17 mouse cellular contexts compared by ENCODE assay signal in genomic region chr12:3441361-3441760, GRCm38 (mm10). TPM values are rescaled to one million over a fixed set of nuclear protein-coding genes. Genes with fewer than 3 reads are reported as not detected.
A peak's percentile ranks its signal among the peaks of the same experiment; 100 is the strongest.
DNase-seq lines count a peak whose midpoint lies in the region; ATAC-seq and TF ChIP-seq lines count a peak whose summit lies in the region.
"Had no signal": no experiment of that assay in that cellular context is flagged by ENCODE, and none has a peak within 500 bp of the region (broad histone marks: within the 10 kb centered on the region; RNA-seq: fewer than 3 reads in every experiment).

No protein-coding gene starts in this region.

- 64% methylated on average over 5 of the region's 5 CpGs for WGBS in liver, embryonic 11.5 days
- WGBS in liver, embryonic 16.5 days (ENCODE audit: insufficient replicate concordance), result 30% methylated on average over 5 of the region's 5 CpGs

- DNase-seq in liver, embryonic 11.5 days (ENCODE audit: low spot score), result no peak
- no peak for DNase-seq in liver
- peak; percentile 27 for DNase-seq in MN1 (ENCODE audit: low spot score)
- no peak for DNase-seq in kidney, adult 18-20 months
- no peak for DNase-seq in layer of hippocampus, adult 8-10 months (ENCODE audit: low spot score in 2 of 2)
- DNase-seq in layer of hippocampus, adult 2 months (ENCODE audit: low spot score in 2 of 2), result no peak
- DNase-seq: cerebellum, adult 11-12 months; cerebellum, postnatal 36 days; heart, adult 18-20 months; kidney, postnatal 25 days; right cerebral cortex, adult 18-20 months had no signal

- H3K9me3 ChIP-seq in liver, embryonic 11.5 days (ENCODE audit: control insufficient read depth, low read length), result no peaks in the 10 kb centered on the region
- no peaks in the 10 kb centered on the region for H3K9me3 ChIP-seq in liver, embryonic 16.5 days (replicated peaks; ENCODE audit: control insufficient read depth, low read length)
- H3K9me3 ChIP-seq: embryonic facial prominence, embryonic 12.5 days; forebrain, embryonic 15.5 days; intestine, embryonic 15.5 days; limb, embryonic 15.5 days had no signal

- no peak overlapping the region for H3K9ac ChIP-seq in liver, embryonic 11.5 days (ENCODE audit: low read depth, low read length)
- no peak overlapping the region for H3K9ac ChIP-seq in liver, embryonic 16.5 days (ENCODE audit: low read depth, low read length)
- H3K9ac ChIP-seq: embryonic facial prominence, embryonic 12.5 days; forebrain, embryonic 15.5 days; intestine, embryonic 15.5 days; limb, embryonic 15.5 days had no signal

- peaks cover 2% of the 10 kb centered on the region; the same call in 1 of the 2 replicates for H3K36me3 ChIP-seq in liver, embryonic 11.5 days (ENCODE audit: control insufficient read depth, insufficient read depth, low read length)
- H3K36me3 ChIP-seq in liver, embryonic 16.5 days (ENCODE audit: control insufficient read depth, insufficient read depth), result peaks cover 3% of the 10 kb centered on the region; the same call in 1 of the 2 replicates
- H3K36me3 ChIP-seq: embryonic facial prominence, embryonic 12.5 days; intestine, embryonic 15.5 days had no signal

- H3K4me1 ChIP-seq in liver, embryonic 11.5 days (replicated peaks; ENCODE audit: control insufficient read depth, insufficient read depth, low read length), result peaks cover 5% of the 10 kb centered on the region
- peaks cover 7% of the 10 kb centered on the region for H3K4me1 ChIP-seq in liver, embryonic 16.5 days (ENCODE audit: control insufficient read depth, low read depth, low read length)
- H3K4me1 ChIP-seq: embryonic facial prominence, embryonic 12.5 days; forebrain, embryonic 15.5 days; intestine, embryonic 15.5 days; limb, embryonic 15.5 days had no signal

- no peaks in the 10 kb centered on the region for H3K27me3 ChIP-seq in liver, embryonic 11.5 days (replicated peaks; ENCODE audit: control insufficient read depth, insufficient read depth, low read length)
- no peaks in the 10 kb centered on the region for H3K27me3 ChIP-seq in liver, embryonic 16.5 days (ENCODE audit: control insufficient read depth, insufficient read depth, low read depth, low read length)
- H3K27me3 ChIP-seq: embryonic facial prominence, embryonic 12.5 days; forebrain, embryonic 15.5 days; intestine, embryonic 15.5 days; limb, embryonic 15.5 days had no signal

- TF ChIP-seq CTCF in layer of hippocampus, adult 2 months (conservative IDR thresholded peaks at IDR 0.05), result no peak

- no peak overlapping the region for H3K4me3 ChIP-seq in liver, embryonic 11.5 days (ENCODE audit: low read depth, low read length)
- H3K4me3 ChIP-seq in liver, embryonic 16.5 days (ENCODE audit: low read depth, low read length), result no peak overlapping the region
- no peak overlapping the region for H3K4me3 ChIP-seq in layer of hippocampus, adult 2 months
- H3K4me3 ChIP-seq: embryonic facial prominence, embryonic 12.5 days; forebrain, embryonic 15.5 days; intestine, embryonic 15.5 days; limb, embryonic 15.5 days had no signal

- ATAC-seq in liver, embryonic 11.5 days (replicated peaks; ENCODE audit: low FRiP score), result no peak
- ATAC-seq in liver, embryonic 16.5 days (ENCODE audit: low read depth), result peak; percentile 47; the same call in 1 of the 2 replicates
- ATAC-seq: forebrain, embryonic 15.5 days; intestine, embryonic 15.5 days; midbrain, embryonic 16.5 days had no signal

- no peak overlapping the region for H3K27ac ChIP-seq in liver, embryonic 11.5 days (ENCODE audit: low read depth, low read length)
- H3K27ac ChIP-seq in liver, embryonic 16.5 days (ENCODE audit: low read length), result no peak overlapping the region; the same call in 1 of the 2 replicates
- no peak overlapping the region for H3K27ac ChIP-seq in layer of hippocampus, adult 2 months
- H3K27ac ChIP-seq: embryonic facial prominence, embryonic 12.5 days; forebrain, embryonic 15.5 days; intestine, embryonic 15.5 days; limb, embryonic 15.5 days had no signal

- H3K4me2 ChIP-seq in liver, embryonic 11.5 days, result 0 out of 2 replicates have a peak overlapping the region, but pooled peaks have one; percentile 5
- peak overlapping the region; percentile 24; the same call in 1 of the 2 replicates for H3K4me2 ChIP-seq in liver, embryonic 16.5 days (ENCODE audit: low read depth, low read length)
- H3K4me2 ChIP-seq: embryonic facial prominence, embryonic 12.5 days; forebrain, embryonic 15.5 days; intestine, embryonic 15.5 days; limb, embryonic 15.5 days had no signal

RNA-seq across cellular contexts. Expression of gene Asxl2, which starts 14.7 kb away (rescaled TPM):
- polyA plus RNA-seq in liver, embryonic 11.5 days (2014; fragmentation: Nextera tagmentation; extraction: Ambion mirVana), result 21.4 and 23.4 TPM in 2 replicates
- 8.7 and 10.3 TPM in 2 replicates for polyA plus RNA-seq in liver, embryonic 16.5 days (2015; fragmentation: Nextera tagmentation; extraction: Ambion mirVana)
- total RNA-seq in layer of hippocampus, adult 8-10 months (2022), result 10 to 100 TPM; 31.1 to 34.9 (median 33.2) TPM
- total RNA-seq in layer of hippocampus, adult 2 months (2021), result 10 to 100 TPM; 32.6 to 34.3 TPM
